Mouse (Mus musculus): ENCODE results near the gene Zic4.

Zic4 gene

GRCm38 (mm10) chr9:91363814-91364126 is 1.6 kb downstream of the Zic4 start:
- no peak for ATAC-seq (ENCODE audit: low TSS enrichment)

- no peak for ATAC-seq (ENCODE audit: low TSS enrichment)
These were observed 2.1 kb downstream of the Zic4 start for GRCm38 (mm10) chr9:91364127-91364970.

GRCm38 (mm10) chr9:91364971-91365501 is 2.8 kb downstream of the Zic4 start:
- ATAC-seq (ENCODE audit: low TSS enrichment): no peak

- no peak for ATAC-seq (ENCODE audit: low TSS enrichment)
These were observed 3.5 kb downstream of the Zic4 start, which contains the start of gene Zic1 for GRCm38 (mm10) chr9:91365664-91366063. Zic1 (minus strand) TSS chr9:91365810.

- no peak for ATAC-seq (ENCODE audit: low TSS enrichment)
These were observed 4.2 kb downstream of the Zic4 start for GRCm38 (mm10) chr9:91366226-91366998.

- ATAC-seq (ENCODE audit: low TSS enrichment): no peak
These were observed 5.0 kb downstream of the Zic4 start for GRCm38 (mm10) chr9:91366999-91367811.

GRCm38 (mm10) chr9:91368150-91368549 is 5.9 kb downstream of the Zic4 start:
- ATAC-seq (ENCODE audit: low TSS enrichment): no peak

- no peak for ATAC-seq (ENCODE audit: low TSS enrichment)
These were observed 6.7 kb downstream of the Zic4 start for GRCm38 (mm10) chr9:91368946-91369292.

GRCm38 (mm10) chr9:91369293-91369991 is 7.2 kb downstream of the Zic4 start:
- no peak for ATAC-seq (ENCODE audit: low TSS enrichment)

- no peak for ATAC-seq (ENCODE audit: low TSS enrichment)
These were observed 8.0 kb downstream of the Zic4 start for GRCm38 (mm10) chr9:91370191-91370708.

GRCm38 (mm10) chr9:91371011-91371410 is 8.8 kb downstream of the Zic4 start:
- no peak for ATAC-seq (ENCODE audit: low TSS enrichment)

GRCm38 (mm10) chr9:91371608-91372007 is 9.4 kb downstream of the Zic4 start:
- ATAC-seq (ENCODE audit: low TSS enrichment): no peak

GRCm38 (mm10) chr9:91373811-91374575 is 11.8 kb downstream of the Zic4 start:
- no peak for ATAC-seq (ENCODE audit: low TSS enrichment)

- no peak for ATAC-seq (ENCODE audit: low TSS enrichment)
These were observed 12.5 kb downstream of the Zic4 start for GRCm38 (mm10) chr9:91374665-91375064.

- no peak for ATAC-seq (ENCODE audit: low TSS enrichment)
These were observed 15.0 kb downstream of the Zic4 start for GRCm38 (mm10) chr9:91377036-91377872.

- ATAC-seq (ENCODE audit: low TSS enrichment): no peak
These were observed 15.6 kb downstream of the Zic4 start for GRCm38 (mm10) chr9:91377873-91378150.

GRCm38 (mm10) chr9:91378411-91379299 is 16.4 kb downstream of the Zic4 start:
- ATAC-seq (ENCODE audit: low TSS enrichment): no peak

GRCm38 (mm10) chr9:91379300-91379635 is 17.1 kb downstream of the Zic4 start:
- ATAC-seq (ENCODE audit: low TSS enrichment): no peak

Data from frontal cortex, adult (tissue).